Mouse (Mus musculus): Measurements from ENCODE around the gene Zeb2.

The Zeb2 gene

DNA sequence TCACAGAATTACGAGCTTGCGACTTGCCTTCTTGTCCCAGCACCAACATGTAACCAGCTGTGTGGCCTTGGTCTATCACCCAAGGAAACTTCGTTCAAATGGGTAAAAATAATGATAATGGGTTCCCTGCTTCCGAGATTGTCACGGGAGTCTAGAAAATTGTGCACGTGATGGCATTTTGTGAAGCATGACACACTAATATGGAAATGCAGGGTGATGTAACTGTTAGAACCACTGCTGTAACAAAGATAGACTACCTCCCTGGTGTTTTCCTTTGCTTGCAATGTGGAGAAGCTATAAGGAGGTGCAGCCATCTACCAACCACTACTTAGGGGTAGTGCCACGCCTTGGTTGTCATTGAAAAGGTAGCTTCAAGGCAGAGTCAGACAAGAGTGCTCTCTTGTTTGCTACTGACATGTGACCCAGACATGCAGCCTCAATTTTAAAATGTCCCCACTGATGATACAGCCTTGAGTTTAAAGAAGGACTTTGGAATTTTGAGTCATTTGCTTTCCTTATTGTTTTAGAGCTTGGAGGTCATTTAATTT, 89.0 kb downstream of the Zeb2 start:
- in situ Hi-C loops (cut with MboI, MseI) = no loop called here

DNA sequence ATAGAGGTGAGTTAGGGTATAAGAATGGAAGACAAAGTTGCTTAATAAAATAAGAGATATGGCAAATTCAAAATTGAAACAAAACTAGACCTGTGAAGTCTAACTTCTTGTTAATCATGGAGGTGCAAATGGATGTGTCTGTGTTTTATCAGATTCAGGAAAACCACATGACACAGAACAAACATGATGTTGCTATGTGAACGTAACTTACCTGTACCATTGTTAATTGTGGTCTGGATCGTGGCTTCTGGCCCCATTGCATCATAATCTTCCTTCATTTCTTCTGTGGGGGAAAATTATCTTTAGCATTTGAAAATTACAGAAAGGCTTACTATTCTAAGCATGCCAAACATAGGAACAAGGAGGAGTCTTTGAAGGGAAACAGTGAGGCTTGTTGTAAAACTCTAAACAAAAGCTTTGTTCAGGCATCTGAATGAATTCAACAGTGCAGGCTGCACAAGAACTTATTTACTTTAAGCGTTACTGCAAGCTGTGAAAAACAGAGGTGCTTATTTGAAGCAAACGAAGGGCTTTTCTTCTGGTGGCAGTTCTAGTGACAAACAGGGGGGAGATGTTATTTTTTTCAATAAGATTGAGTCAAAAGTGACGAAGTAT, 99.9 kb downstream of the Zeb2 start:
- in situ Hi-C loops (cut with MboI, MseI) = no loop called here

DNA sequence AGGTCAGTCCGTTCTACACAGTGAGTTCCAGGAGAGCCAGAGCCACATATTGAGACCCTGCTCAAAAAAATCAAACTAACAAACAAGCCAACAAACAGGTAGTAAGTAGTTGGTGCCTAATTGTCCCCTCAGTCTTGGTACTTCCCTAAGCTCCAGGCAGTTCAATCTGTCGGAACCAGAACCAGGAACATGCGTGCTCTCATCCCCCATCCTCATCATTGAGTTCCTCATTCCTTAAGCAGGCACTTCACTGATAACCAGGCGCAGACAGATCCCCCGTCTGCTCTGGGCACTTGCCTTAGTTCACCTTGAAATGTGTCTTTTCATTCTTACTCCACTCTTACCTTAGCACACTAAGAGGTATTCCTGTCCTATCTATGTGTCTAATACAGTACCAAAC, 103.9 kb downstream of the Zeb2 start:
- in situ Hi-C loops (cut with MboI, MseI) = no loop called here

DNA sequence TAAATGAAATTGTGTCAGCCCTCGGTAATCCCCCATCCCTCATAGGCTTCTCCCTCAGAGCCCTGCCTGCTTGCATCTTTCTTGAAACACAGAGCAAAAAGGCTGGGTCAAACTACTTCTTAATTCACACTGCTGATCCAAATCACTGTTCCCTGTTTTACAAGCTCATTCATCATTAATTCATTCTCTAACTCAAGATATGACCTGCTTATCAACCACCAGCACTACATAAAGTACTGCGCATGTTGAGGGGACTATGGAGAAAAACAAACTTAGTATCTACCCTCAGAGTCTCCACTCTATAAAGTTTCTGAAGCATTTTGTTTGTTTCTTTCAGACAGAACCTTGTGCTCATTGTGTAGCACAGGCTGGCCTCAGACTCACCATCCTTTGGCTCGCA, 104.5 kb downstream of the Zeb2 start:
- in situ Hi-C loops (cut with MboI, MseI) = no loop called here

DNA sequence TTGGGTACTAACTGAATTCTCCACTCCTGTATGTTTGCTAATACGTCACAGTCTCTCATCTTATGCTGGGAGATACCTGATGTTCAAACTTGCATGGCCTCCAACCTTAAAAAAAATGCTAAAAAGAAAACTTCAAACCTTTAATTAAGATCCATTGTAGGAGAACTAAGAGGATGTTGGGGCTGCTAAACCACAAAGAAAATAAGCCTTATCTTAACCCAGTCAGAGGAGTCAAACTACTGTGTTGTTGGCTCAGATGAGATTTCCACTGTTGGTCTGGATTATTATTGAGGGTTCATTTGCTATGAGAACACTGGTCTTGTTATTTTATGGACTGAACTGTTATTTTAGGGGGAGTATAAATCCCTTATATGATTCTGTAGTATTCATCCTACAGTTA, 106.5 kb downstream of the Zeb2 start:
- in situ Hi-C loops (cut with MboI, MseI) = no loop called here

DNA sequence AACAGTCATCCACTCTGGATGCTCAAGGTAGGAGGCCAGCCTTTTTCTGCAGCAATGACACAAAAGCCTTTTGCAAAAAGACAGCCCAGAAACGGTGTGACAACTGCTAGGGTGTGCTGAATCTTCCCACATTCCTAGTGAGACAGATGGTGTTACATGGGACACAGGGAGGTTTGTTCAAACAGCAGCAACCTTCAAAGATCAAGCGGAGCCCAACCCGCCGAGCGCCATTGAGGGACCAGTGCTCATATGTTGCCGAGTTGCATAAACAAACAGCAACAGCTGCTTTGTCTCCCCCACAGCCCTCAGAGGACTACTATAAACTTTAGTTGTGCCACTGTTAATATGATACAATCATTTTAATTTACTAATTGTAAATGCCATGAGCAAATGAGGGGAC, 117.3 kb downstream of the Zeb2 start:
- in situ Hi-C loops (cut with MboI, MseI) = loop anchor here (10.0 kb wide), 1 partner anchor 1425 kb away; no protein-coding TSS in a partner anchor

DNA sequence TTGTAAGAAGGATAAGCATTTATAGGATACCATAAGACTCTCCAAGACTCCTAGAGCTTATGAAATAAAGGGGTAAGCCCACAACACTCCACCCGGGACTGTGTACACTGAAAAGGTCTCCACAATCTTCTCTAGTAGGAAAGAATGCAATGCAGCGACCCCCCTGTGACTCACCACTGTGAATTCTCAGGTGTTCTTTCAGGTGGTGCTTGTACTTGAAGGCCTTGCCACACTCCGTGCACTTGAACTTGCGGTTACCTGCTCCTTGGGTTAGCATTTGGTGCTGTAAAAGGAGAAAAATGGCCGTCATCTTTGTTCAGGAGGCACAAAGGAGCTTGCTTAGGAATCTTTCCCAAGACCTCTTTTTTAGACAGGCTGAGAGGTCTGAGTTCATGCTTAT, 118.5 kb downstream of the Zeb2 start:
- in situ Hi-C loops (cut with MboI, MseI) = loop anchor here (10.0 kb wide), 1 partner anchor 1426 kb away; no protein-coding TSS in a partner anchor

DNA sequence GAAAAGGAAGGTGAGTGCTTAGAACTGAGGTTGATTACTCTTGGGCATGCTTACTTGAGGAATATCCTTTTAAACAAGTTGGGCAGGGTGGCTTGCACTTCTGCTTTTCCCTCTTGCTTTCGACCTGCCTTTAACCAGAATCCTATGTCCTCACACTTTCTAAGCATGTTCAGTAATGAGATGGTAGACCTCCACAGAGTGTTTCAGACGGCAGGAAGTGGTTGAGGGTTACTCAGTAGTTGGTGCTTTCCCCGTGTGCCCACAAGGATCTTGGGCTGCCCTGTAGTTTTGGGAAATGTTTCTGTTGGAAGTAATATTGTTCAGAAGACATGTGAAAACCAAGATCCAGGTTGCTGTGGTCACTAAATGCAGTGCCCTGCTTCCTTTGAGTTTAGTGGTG, 135.5 kb downstream of the Zeb2 start:
- in situ Hi-C loops (cut with MboI, MseI) = no loop called here

DNA sequence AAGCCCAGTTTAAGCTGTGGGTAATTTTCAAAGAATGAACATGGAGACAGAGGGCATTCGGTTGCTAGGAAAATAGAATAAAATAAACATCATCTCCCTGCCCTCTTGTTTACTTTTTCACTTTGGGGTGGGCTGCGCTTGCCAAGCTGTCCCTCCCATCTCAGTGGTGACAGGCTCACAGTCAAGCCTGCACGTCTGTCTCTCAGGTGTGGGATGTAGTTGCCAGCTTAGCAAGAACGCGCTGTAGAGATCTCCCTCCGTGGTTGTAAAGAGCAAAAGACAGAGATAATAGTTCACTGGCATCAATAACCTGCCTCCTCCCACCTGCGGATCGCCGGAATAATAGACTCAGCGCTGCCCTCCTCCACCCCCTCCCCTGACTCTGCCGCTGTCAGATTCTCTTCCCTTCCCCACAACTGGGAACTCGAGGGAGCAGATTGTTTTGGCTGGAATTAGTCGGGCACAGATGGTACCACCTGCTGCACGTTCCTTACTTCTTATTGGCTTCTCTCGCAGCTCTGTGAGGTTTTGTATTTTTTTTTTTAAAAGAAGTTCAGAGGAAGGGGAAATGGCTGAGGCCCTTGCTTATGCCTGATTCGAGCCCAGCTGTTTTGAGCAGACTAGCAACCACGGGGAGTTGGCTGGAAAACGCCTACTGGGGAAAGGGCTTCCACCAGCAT, 138.0 kb downstream of the Zeb2 start:
- in situ Hi-C loops (cut with MboI, MseI) = no loop called here

DNA sequence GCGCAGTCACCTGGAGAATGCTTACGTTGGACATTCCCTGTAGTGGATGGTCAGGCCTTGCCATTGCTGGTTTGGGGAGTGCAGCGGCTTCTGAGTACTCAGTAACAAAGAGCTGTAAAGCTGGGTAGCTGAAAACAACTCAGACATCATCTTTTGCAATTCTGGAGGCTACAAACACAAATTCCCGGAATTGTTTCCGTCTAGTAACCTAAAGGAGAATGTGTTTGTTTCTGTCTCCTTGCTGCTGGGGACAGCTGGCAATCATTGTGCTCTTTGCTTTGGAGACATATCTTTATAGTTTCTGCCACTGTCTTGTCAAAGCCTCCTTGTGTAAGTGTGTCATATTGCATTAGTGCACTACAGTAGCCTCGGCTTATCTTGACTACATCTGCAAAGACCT, 139.2 kb downstream of the Zeb2 start:
- in situ Hi-C loops (cut with MboI, MseI) = no loop called here

DNA sequence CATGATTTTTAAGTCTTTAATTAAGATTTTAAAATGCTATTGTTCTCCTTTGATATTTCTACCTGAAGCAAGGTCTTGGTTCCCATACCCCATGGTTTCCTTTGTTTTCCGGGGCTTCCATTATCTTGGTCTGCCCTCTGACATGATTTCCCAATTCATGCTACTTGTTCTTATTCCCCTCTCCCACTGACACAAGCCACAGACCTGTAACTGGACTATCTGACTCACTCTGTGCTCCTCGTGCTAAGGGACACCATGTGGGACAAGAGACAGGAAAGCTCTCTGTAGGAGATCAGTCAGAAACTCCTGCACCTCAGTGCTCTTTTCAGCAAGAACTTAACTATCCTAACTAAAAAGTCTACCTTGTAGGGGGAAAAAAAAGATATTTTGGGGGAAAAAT, 139.6 kb downstream of the Zeb2 start:
- in situ Hi-C loops (cut with MboI, MseI) = no loop called here

DNA sequence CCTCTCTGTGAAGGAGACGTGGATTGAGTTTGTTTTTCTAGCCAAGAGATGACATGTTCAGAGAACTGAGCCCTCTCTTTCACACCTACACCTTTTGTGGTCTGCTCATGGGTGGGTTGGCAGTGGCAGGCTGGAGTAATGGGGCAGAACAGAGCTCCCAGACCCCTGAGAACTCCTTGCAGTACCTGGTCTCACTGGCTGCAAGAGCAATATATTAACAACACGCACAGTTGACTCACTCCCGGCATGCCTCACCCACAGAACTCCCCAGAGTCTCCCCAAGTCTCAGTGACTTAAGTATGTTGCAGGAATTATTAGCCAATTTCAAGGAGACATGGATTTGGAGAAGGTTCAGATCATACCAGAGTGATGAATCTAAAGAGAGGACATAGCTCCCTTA, 140.1 kb downstream of the Zeb2 start:
- in situ Hi-C loops (cut with MboI, MseI) = no loop called here

DNA sequence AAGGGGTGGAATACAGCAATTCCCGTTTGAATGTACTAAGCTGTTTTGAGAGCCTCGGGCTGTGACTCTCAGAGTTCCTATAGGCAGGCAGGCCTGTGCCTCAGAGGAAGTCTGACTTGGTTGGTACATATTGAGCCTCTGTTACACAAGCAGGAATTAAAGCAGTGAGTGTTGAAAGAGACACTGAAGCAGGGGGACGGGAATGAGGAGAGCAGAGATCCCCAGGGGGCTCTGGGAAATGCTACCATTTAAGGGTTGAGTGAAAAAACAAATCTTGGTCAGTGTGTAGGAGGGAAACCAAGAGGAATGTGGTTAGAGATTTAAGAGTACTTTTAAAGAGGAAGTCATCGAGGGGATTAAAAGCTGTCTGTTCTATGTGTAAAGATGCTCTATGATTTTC, 140.7 kb downstream of the Zeb2 start:
- in situ Hi-C loops (cut with MboI, MseI) = no loop called here

DNA sequence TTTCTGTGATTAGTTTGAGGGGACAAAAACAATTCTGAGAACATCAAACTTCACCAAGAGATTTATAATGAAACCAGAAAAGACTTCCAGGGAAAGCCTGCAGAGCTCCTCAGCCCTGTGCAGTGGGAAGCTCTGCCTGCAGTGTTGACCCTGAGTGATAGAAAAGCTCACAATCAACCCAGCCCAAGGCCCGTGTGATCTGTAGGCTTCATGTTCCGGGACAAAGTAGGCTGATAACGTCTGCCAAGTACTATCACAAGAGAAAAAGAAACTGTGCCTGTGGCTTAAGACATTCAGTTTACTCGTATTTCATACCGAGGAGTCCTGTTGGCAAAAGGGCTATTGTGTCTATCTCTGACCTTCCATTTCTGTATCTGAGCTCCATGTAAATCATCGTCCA, 143.4 kb downstream of the Zeb2 start:
- in situ Hi-C loops (cut with MboI, MseI) = no loop called here

DNA sequence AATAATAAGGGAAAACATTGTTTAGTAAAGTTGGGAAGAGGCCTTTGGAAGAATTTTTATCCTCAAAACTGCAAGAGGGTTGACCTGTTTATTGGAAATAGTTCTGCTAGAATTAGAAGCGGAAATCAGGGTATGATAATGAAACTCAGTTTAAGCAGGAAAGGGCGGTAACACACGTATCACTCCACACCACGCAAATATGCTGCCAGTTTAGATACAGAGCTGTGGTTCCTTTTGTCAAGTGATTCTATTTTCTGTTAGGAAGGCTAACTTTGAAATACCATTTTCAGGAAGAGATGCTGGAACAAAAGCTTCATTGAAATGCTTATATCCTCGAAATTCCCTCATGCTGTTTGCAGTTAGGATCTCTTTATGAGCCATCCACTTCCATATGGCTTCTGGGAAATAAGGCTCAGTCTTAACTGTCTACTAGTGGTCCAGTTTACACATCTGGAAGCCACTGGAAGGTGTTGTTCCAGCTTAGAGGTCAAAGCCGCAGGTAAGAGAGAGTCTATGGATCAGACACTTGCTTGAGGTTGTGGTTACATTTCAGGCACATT, 147.0 kb downstream of the Zeb2 start:
- in situ Hi-C loops (cut with MboI, MseI) = no loop called here

DNA sequence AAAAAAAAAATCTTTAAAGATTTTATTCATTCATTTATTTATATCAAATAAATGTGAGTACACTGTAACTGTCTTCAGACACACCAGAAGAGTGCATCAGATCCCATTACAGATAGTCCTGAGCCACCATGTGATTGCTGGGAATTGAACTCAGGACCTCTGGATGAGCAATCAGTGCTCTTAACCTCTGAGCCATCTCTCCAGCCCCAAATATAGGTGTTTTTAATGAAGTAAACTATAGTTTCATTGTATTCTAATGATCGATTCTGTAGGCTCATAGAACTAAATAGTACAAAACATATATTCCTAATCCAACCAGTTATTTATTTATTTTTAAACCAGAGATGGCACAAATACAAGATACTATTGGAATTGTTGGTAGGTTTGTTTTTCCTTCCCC, 147.6 kb downstream of the Zeb2 start:
- in situ Hi-C loops (cut with MboI, MseI) = no loop called here

DNA sequence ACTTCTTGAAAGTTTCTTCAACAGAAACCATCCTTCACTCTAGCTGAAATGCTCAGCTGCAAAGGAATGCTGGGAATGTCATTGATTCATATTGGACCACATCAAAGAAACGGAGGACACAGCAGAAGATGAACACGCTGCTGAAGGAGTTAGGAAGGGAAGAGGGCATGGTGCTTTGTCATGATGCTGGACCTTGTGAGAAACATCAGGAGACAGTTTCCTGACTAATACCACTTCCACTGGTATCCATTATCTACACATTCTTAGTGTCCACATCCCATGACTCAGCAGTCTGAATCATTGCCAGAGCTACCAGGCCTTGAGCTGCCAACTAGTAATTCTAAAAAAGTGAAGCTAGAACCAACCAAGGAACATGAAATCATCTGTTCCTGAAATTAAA, 148.0 kb downstream of the Zeb2 start:
- in situ Hi-C loops (cut with MboI, MseI) = no loop called here

DNA sequence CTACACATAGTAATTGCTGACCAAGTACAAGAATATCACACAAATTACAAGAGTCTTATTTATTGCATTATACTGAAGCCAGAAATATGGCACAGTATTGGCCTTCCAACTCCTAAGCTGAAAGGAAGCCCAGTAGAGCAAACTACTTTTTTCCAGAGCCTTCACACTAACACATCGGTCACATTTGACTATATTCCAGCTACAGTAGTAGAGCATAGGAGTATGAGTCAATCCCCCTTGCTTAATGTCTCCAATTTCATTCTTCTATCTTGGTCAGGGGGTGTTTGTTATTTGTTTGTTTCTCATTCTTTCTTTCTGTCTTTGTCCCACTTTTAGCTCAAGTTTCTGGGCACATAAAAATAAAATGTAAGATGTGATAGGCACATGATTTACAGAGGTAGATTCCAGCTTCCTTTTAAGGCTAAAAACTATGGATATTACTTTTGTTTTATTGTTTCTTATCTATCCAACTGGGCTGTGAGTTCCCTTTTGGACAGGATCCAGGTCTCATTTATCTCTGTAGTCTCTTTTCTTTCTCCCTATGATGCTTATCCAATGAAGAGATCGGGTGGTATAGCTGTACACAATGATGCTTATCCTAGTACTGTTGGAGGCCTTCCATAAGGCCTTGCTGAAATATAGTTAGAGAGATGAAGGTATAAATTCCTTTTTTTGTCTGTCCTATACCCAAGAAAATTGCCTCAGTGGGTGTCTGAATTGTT, 151.2 kb downstream of the Zeb2 start:
- in situ Hi-C loops (cut with MboI, MseI) = no loop called here

DNA sequence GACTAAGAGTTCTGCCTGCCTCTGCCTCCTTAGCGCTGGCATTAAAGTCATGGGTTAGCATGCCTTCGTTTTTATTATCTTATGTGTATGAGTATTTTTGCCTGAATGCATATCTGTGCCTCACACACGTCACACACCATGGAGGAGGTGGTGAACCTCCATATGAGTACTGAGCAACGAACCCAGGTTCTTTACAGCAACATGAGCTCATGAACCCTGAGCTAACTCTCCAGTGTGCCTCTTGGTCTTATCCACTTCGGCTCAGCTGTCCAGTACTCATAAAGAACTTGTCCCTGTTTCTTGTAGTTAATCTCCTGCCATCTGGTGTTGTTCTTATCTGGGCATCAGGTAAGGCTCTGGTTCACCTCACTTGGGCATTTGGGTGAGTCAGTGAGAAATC, 154.6 kb downstream of the Zeb2 start:
- in situ Hi-C loops (cut with MboI, MseI) = loop anchor here (5.0 kb wide), 1 partner anchor 35 kb away; the partner anchor contains the start of gene Gtdc1

DNA sequence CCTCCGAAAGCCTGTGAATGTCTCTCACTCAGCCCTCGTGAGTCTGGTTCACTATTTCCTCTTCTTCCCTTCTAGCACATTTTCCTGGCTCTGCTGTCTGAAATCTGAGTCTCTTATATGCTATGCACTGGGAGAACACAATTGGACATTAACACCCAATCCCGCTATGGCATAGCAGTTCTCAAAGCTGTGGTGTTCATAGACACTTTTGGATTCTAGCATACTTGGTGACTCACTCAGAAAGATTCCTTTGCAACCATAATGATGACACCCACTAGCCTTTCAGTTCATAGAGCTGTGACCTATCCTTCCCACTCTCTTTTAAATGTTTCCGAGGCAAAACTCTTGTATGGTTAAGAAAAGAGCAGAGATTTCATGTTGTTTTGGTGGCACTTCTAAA, 156.0 kb downstream of the Zeb2 start:
- in situ Hi-C loops (cut with MboI, MseI) = loop anchor here (5.0 kb wide), 1 partner anchor 34 kb away; the partner anchor contains the start of gene Gtdc1

DNA sequence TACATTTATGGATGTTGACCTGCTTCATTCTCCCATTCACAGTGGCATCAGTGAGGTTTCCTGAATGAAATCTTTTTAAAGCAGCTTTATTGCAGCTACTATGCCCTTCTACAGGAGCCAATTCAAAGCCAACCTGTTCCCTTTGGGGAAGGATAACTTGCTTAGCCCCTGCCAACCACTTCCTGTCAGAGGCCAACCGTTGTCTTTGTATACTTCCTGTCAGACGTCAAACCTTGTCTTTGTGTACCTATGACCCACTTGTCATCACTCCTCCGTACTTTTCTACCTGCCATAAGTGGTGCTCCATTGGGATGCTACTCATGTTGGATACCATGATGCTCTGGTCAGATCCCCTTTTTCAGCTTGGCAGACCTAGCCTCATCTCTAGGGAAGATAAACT, 156.6 kb downstream of the Zeb2 start:
- in situ Hi-C loops (cut with MboI, MseI) = loop anchor here (5.0 kb wide), 1 partner anchor 33 kb away; the partner anchor contains the start of gene Gtdc1

DNA sequence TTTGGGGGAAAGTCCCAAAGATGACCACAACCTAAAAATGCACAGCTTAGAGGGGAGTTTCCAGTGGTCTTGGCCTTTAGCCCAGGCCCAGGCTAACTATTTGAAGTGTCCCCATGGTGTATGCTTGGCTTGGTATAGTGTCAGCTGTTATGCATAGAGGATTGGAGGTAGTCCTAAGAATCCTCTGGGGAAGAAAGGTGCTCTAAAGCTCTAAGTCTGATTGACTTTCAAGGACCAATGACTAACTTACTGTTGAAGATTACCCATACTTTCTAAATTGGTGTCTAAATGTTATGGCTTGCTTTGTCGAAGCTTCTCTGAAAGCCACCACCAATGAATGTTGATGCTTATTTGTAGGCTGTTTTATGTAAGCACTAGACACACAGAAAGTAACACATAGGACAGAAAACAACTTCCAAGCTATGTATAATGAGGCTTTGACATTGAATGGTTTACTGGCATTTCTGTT, 159.8 kb downstream of the Zeb2 start:
- in situ Hi-C loops (cut with MboI, MseI) = no loop called here

Data from T-helper 2 cell (primary cell).